Mouse (Mus musculus): ENCODE data around the gene Eif2b3. TPM values are rescaled to one million over a fixed set of nuclear protein-coding genes. Genes with fewer than 3 reads are reported as not detected.

Eif2b3 gene
- 10 to 100 TPM; 29.5 to 30.9 TPM for total RNA-seq (2021)
- long read RNA-seq, experiment 1, transcript Eif2b3-203 (12 exons, 1,555 nt): major isoform, 21 of 25 reads
- long read RNA-seq, experiment 1, partial matches to known transcripts: 1 of 25 reads
- long read RNA-seq, experiment 1, other reads (novel, unspliced or antisense): 3 of 25 reads
- long read RNA-seq, experiment 2, transcript Eif2b3-203 (12 exons, 1,555 nt): major isoform, 61 of 73 reads
- long read RNA-seq, experiment 2, partial matches to known transcripts: 5 of 73 reads
- long read RNA-seq, experiment 2, other reads (novel, unspliced or antisense): 7 of 73 reads

DNA sequence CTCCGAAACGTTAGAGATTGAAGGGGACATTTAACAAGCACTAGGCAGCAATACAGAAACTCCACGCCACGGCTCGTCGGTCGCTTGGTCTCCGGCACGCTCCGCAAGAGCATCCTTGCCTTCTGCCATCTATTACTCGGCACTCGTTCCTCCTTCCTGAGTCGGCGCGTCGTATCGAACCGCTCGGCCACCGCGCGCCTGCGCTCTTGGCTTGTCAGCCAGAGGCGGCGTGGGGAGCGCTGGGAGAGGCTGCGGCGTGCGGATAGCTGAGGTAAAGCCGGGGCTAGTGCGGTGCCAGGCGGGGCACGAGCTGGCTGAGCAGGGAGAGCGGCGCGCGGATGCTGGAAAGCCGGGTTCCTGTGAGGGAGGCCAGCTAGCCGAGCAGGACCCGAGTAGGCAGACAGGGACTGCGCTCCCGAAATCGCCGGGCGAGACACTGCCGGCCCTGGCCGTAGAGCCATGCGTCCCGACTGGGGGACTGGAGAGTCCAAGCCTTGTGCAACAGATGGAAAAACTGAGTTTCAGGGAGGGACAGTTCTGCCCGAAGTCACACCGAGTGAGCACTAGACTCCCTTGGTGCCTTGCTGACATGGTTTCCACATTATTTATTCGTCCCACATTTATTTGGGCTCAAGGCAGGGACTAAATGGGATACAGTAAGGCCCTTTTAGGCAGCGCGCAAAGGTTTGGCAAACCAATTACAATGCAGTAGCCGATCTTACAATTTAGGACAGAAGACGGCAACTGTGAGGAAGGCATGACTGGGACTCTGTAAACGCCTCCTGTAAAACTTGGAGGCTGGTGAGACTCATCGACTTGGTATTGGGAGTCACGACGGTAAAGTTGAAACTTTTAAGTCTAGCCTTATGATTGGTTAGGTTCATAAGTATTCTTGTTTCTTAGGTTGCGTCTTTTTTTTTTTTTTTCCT is at the start of gene Eif2b3:
TSS of gene Eif2b3 (plus strand) at position 197 of the 929 bp plus-strand sequence.
- DNase-seq (ENCODE audit: low spot score in 2 of 2): peak; percentile 85 to 87

- no peak for DNase-seq (ENCODE audit: low spot score in 2 of 2)
These were observed 42.7 kb upstream of the Eif2b3 start for GRCm38 (mm10) chr4:116976503-116976902.

- DNase-seq (ENCODE audit: low spot score in 2 of 2): no peak
These were observed 33.5 kb upstream of the Eif2b3 start for GRCm38 (mm10) chr4:116985681-116986080.

DNA sequence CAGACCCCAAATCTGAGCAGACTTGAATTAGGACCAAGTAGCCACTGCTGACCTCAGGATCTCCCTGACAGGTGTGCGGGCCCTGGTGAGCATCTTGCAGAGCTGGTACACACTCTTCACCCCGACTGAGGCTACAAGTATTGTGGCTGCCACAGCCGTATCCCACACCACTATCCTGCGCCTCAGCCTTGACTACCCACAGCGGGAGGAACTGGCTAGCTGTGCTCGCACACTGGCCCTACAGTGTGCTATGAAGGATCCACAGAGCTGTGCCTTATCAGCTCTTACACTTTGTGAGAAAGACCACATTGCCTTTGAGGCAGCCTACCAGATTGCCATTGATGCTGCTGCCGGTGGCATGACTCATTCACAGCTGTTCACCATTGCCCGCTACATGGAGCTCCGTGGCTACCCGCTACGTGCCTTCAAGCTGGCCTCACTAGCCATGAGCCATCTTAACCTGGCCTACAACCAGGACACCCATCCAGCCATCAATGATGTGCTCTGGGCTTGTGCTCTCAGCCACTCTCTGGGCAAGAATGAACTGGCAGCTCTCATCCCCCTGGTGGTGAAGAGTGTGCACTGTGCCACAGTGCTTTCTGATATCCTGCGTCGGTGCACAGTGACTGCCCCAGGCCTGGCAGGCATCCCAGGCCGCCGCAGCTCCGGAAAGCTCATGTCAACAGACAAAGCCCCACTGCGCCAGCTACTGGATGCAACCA is 32.6 kb upstream of the Eif2b3 start:
- peak; percentile 56 to 66 for DNase-seq (ENCODE audit: low spot score in 2 of 2)

- DNase-seq (ENCODE audit: low spot score in 2 of 2): no peak
These were observed 32.1 kb upstream of the Eif2b3 start for GRCm38 (mm10) chr4:116987122-116987456.

GRCm38 (mm10) chr4:116989731-116990130 is 29.5 kb upstream of the Eif2b3 start:
- no peak for DNase-seq (ENCODE audit: low spot score in 2 of 2)

- peak; percentile 78 to 80 for DNase-seq (ENCODE audit: low spot score in 2 of 2)
These were observed 27.8 kb upstream of the Eif2b3 start for GRCm38 (mm10) chr4:116991366-116991765.

DNA sequence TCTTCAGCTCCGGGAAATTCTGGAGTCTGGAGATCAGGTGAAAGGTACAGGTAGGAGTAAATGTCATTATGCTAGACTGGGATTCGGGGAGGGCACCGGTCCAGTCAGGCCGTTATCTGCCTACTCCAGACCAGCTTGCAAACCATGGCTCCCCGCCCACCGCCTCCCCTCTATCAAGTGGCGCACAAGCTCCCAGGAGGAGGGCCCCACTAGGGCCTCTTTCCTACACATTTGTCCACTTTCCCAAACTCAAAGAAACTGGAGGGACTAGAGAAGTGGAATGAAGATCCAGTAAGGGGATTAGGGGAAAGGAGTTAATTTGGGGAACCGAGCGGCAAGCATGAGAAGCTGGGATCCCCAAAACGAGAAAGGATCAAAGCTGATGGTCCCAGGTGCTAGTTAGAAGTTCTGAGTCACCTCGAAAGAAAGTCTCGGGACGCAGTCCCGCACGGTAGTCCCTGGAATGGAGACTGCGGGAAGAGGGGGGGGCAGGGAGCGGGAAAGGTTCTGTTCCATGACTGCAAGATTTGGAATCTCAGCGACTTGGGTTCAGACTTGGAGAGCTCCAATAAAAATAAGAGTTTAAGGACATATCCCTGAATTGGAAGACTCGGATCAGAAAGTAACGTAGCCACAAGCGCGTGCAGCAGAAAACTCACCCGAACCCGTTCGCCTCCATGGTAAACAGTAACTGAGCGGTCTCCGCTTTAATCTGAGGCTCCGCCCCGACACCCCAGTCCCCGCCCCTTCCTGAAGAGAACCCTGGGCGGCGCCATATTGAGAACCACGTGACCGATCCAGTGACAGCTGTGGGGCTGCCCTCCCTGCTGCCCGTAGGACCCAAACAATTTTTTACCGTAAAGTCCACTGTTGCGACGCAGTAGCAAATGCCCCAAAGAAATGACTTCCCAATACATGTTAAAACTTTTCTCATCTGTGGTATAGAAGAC is 25.3 kb upstream of the Eif2b3 start, which contains the start of gene Urod:
TSS of gene Urod (minus strand) at position 742 of the 950 bp plus-strand sequence.
- peak; percentile 86 to 89 for DNase-seq (ENCODE audit: low spot score in 2 of 2)

DNA sequence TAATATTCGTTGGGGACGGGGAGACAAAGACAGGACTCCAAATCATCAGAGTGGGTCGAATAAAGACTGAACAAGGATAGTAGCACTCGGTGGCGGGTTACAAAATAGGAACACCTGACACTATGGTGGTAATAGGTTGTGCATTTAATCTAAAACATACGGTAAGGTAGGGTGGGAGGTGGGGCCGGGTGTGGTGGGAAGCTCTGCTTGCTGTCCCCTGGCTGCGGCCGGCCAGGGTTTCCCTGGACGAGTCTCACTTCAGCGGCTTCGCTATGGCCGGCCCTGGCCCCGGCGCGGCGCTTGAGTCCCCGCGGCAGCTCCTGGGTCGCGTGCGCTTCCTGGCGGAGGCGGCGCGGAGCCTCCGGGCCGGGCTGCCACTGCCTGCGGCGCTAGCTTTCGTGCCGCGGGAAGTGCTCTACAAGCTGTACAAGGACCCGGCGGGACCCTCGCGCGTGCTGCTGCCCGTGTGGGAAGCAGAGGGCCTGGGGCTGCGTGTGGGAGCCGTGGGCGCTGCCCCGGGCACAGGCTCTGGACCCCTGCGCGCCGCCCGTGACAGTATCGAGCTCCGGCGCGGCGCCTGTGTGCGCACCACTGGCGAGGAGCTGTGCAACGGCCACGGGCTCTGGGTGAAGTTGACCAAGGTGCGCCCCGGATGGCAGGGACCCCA is 23.9 kb upstream of the Eif2b3 start, which contains the start of gene Hectd3:
TSS of gene Hectd3 (plus strand) at position 187 of the 667 bp plus-strand sequence.
- DNase-seq (ENCODE audit: low spot score in 2 of 2): peak; percentile 51 to 61

- peak; percentile 31 to 49 for DNase-seq (ENCODE audit: low spot score in 2 of 2)
These were observed 23.4 kb upstream of the Eif2b3 start for GRCm38 (mm10) chr4:116995798-116996135.

DNA sequence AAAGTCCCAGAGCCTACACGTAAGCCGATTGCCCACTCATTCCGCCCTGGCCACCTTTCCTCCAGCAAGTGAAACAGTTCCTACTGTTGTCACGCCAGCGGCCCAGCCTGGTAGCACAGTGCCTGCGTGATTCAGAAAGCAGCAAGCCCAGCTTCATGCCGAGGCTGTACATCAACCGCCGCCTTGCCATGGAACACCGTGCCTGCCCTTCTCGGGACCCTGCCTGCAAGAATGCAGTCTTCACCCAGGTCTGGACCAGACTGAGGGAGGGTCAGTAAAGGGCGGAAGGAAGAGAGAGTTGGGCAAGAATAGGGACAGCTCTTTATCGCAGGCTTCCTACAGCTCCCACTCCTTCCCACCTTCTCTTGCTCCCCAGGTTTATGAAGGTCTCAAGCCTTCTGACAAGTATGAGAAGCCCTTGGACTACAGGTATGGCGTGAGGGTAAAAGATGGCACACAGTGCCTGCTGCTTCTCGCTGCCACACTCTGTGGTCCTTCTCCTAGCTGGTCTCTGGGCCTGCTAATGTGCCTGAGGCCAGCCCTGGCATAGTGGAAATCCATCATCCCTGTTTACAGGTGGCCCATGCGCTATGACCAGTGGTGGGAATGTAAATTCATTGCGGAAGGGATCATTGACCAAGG is 19.6 kb upstream of the Eif2b3 start:
- DNase-seq (ENCODE audit: low spot score in 2 of 2): no peak

DNA sequence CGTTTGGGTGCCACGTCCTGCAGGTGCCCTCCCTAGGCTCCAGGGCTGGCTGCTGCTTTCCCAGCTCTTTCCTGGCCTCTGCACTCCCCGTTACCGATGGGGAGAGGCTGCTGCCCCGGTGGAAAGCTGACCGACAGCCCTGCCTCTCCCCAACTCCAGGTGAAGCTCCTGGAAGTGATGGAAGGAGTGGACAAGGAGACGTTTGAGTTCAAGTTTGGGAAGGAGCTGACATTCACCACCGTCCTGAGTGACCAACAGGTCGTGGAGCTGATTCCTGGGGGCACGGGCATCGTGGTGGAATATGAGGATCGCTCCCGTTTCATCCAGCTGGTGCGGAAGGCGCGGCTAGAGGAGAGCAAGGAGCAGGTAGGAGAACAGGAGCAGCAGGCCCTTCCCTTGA is 17.2 kb upstream of the Eif2b3 start:
- no peak for DNase-seq (ENCODE audit: low spot score in 2 of 2)

DNA sequence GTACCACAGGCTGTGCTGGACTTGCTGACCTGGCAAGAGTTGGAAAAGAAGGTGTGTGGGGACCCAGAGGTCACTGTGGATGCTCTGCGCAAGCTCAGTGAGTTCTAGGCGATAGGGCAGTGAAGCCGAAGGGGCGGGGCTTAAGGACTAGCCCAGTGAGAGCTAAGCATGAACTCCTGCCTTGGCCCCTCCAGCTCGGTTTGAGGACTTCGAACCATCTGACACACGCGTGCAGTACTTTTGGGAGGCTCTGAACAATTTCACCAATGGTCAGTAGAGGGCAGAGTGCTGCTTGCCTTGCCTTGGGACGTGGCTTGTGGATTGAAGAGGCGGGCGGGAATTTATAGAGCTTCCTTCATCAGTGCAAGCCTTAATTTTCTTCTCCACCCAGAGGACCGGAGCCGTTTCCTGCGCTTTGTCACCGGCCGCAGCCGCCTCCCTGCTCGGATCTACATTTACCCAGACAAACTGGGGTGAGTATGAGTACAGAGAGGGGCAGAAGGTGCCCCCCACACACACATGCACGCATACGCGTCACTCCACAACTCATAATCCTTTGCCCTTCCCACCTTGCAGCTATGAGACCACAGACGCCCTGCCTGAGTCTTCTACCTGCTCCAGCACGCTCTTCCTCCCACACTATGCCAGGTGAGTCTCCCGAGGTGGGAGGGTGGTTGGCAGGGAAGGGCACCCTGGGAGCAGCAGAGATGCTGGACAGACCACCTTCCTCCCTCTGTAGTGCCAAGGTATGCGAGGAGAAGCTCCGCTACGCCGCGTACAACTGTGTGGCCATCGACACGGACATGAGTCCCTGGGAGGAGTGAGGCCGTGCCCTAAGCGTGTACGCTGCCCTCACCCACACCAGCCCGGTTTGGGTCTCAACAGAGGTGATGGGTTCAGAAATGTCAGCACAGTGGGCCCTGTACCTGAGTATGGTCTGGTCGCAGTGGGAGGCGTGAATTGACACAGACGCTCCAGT is 16.4 kb upstream of the Eif2b3 start:
- DNase-seq (ENCODE audit: low spot score in 2 of 2): peak in 1 of 2 experiments; percentile 44

DNA sequence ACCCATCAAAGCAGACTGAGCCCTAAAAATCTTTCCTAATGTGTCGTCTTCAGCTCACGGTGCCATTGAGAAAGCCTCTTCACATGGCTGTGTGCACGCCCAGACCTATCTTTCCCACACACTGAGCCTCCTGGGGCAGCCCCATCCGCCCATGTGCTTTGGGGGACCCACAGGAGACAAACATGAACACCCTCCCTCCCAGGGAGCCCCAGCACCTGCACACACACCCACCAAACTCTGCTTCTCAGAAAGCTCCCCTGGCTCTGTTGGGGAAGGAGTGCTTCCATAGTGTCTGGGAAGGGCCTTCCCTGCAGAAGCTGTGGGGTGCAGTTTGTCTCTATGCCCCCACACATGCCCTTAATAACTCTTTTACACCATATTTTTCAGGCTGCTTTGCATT is 14.6 kb upstream of the Eif2b3 start:
- no peak for DNase-seq (ENCODE audit: low spot score in 2 of 2)

DNA sequence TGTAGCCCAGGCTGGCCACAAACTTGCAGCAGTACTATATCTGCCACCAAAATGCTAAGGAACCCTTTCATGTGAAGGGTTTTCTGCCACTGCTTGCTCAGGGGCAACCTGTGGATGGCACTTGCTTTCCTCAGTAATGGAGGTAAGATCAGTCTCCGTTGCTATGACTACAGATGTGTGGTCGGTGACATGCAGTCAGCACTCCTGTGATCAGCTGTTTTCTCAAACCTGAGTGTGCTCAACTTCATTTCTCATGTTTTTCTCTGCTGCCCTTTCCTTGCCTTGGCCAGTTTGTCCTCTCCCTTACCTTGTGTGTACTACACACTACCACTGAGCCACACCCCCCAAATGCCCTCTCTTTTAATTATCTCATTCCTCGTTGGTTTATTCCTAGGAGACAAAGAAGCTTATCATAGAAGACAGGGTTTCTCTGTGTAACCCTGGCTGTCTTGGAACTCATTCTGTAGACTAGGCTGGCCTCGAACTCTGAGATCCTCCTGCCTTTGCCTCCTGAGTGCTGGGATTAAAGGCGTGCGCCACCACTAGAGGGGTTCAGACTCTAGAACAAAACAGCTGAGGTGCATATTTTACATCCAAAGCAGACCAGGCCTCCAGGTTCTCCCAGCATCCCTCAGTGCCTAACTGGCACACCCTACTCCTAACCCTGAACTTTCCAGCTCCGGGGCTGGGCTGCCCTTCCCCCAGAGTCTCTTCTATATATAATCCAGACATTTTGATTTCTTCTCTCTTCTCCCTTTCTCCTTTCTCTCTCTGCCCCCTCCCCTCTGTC is 13.4 kb upstream of the Eif2b3 start:
- DNase-seq (ENCODE audit: low spot score in 2 of 2): no peak

GRCm38 (mm10) chr4:117007058-117007457 is 12.1 kb upstream of the Eif2b3 start:
- no peak for DNase-seq (ENCODE audit: low spot score in 2 of 2)

DNA sequence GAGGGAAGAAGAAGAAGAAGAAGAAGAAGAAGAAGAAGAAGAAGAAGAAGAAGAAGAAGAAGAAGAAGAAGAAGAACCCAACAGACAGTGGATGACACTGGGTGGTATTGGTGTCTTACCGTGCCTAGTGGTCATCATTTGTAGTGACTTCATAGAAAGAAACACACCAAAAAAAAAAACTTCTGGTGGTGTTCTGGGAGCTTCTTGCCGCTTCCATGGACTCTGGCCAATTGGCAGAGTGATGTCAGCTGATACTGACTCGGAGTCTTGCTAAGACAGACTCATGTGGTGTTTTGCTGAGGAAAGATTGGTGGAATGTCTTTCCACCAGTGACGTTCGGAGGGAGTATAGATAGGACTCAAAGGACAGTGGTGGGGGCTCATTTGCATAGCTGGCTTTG is 9.0 kb upstream of the Eif2b3 start:
- no peak for DNase-seq (ENCODE audit: low spot score in 2 of 2)

Data from adrenal gland, adult 18-20 months (tissue).